ENCODE assay signal across 9 mouse cellular contexts in genomic region chr5:9622264-9623094, GRCm38 (mm10).
DNase-seq lines count a peak whose midpoint lies in the region; ATAC-seq and TF ChIP-seq lines count a peak whose summit lies in the region.
"Had no signal": no experiment of that assay in that cellular context is flagged by ENCODE, and none has a peak within 500 bp of the region (broad histone marks: within the 10 kb centered on the region; RNA-seq: fewer than 3 reads in every experiment).

No protein-coding gene starts in this region.

- no peaks in the 10 kb centered on the region for H3K27me3 ChIP-seq in forebrain, embryonic 14.5 days (replicated peaks; ENCODE audit: control insufficient read depth, insufficient read depth, low read length)
- H3K27me3 ChIP-seq in hindbrain, embryonic 16.5 days (replicated peaks; ENCODE audit: control insufficient read depth, insufficient read depth, low read length), result no peaks in the 10 kb centered on the region
- H3K27me3 ChIP-seq in neural tube, embryonic 14.5 days (ENCODE audit: control insufficient read depth, insufficient read depth, low read length), result no peaks in the 10 kb centered on the region

- no peaks in the 10 kb centered on the region; the same call in 1 of the 2 replicates for H3K4me1 ChIP-seq in forebrain, embryonic 14.5 days (ENCODE audit: control insufficient read depth, insufficient read depth, low read length)
- H3K4me1 ChIP-seq in hindbrain, embryonic 16.5 days (ENCODE audit: control insufficient read depth, insufficient read depth, low read depth, low read length), result peaks cover 5% of the 10 kb centered on the region
- H3K4me1 ChIP-seq in neural tube, embryonic 14.5 days (ENCODE audit: control insufficient read depth, insufficient read depth, low read length), result peaks cover 9% of the 10 kb centered on the region; the same call in 1 of the 2 replicates

- no peak; the same call in 1 of the 2 replicates for TF ChIP-seq CTCF in left cerebral cortex, adult 2 months (IDR thresholded peaks at IDR 0.05)

- H3K27ac ChIP-seq in left cerebral cortex, adult 2 months, result peak overlapping the region; percentile 15
- H3K27ac ChIP-seq in forebrain, embryonic 14.5 days (ENCODE audit: low read depth, low read length), result no peak overlapping the region
- H3K27ac ChIP-seq in hindbrain, embryonic 16.5 days (ENCODE audit: low read depth, low read length), result no peak overlapping the region
- H3K27ac ChIP-seq in neural tube, embryonic 14.5 days (ENCODE audit: low read depth, low read length), result peak overlapping the region; percentile 16; the same call in 1 of the 2 replicates

- no peak overlapping the region for H3K4me2 ChIP-seq in forebrain, embryonic 14.5 days (ENCODE audit: low read length)
- no peak overlapping the region for H3K4me2 ChIP-seq in hindbrain, embryonic 16.5 days (ENCODE audit: low read length)
- H3K4me2 ChIP-seq in neural tube, embryonic 14.5 days (ENCODE audit: low read depth, low read length), result no peak overlapping the region

- no peak overlapping the region for H3K4me3 ChIP-seq in left cerebral cortex, adult 2 months
- H3K4me3 ChIP-seq in forebrain, embryonic 14.5 days (ENCODE audit: low read depth, low read length), result no peak overlapping the region
- no peak overlapping the region for H3K4me3 ChIP-seq in hindbrain, embryonic 16.5 days (ENCODE audit: low read length)
- H3K4me3 ChIP-seq in neural tube, embryonic 14.5 days (ENCODE audit: low read depth, low read length), result no peak overlapping the region

- no peaks in the 10 kb centered on the region for H3K36me3 ChIP-seq in forebrain, embryonic 14.5 days (ENCODE audit: control insufficient read depth, insufficient read depth, low read length)
- no peaks in the 10 kb centered on the region for H3K36me3 ChIP-seq in hindbrain, embryonic 16.5 days (ENCODE audit: control insufficient read depth, insufficient read depth, low read length)
- H3K36me3 ChIP-seq in neural tube, embryonic 14.5 days (ENCODE audit: control insufficient read depth, insufficient read depth, low read length), result no peaks in the 10 kb centered on the region

- peak; percentile 54 for ATAC-seq in forebrain, embryonic 14.5 days
- ATAC-seq in hindbrain, embryonic 16.5 days, result peak; percentile 76
- peak; percentile 71 for ATAC-seq in neural tube, embryonic 14.5 days (ENCODE audit: low read depth)
- ATAC-seq: liver, postnatal 0 days had no signal

- H3K9ac ChIP-seq in forebrain, embryonic 14.5 days (ENCODE audit: low read length), result no peak overlapping the region
- H3K9ac ChIP-seq in hindbrain, embryonic 16.5 days (ENCODE audit: low read depth, low read length), result no peak overlapping the region
- no peak overlapping the region for H3K9ac ChIP-seq in neural tube, embryonic 14.5 days (replicated peaks; ENCODE audit: low read depth, low read length)
- H3K9ac ChIP-seq: liver, postnatal 0 days had no signal

- 45% methylated on average over 4 of the region's 4 CpGs for WGBS in forebrain, embryonic 14.5 days
- 52% methylated on average over 4 of the region's 4 CpGs for WGBS in hindbrain, embryonic 16.5 days
- WGBS in neural tube, embryonic 14.5 days, result 46% methylated on average over 4 of the region's 4 CpGs

- no peak for DNase-seq in left cerebral cortex, adult 2 months (ENCODE audit: extremely low spot score in 1 of 2, low spot score in 2 of 2)
- no peak for DNase-seq in left cerebral cortex, postnatal 36 days (ENCODE audit: low spot score in 2 of 2)
- no peak for DNase-seq in forebrain, embryonic 14.5 days (ENCODE audit: low spot score)
- no peak for DNase-seq in right cerebral cortex, postnatal 4 days
- no peak for DNase-seq in T-cell, adult 2 months (ENCODE audit: low spot score)
- DNase-seq: adrenal gland, postnatal 36 days; liver, postnatal 0 days had no signal

- intact Hi-C loops in left cerebral cortex, adult 2 months (cut with DNase I), result no loop called here
- intact Hi-C loops in left cerebral cortex, postnatal 36 days (cut with DNase I), result no loop called here

- no peaks in the 10 kb centered on the region for H3K9me3 ChIP-seq in forebrain, embryonic 14.5 days (replicated peaks; ENCODE audit: control insufficient read depth, low read length)
- no peaks in the 10 kb centered on the region for H3K9me3 ChIP-seq in hindbrain, embryonic 16.5 days (ENCODE audit: control insufficient read depth, low read length)
- no peaks in the 10 kb centered on the region for H3K9me3 ChIP-seq in neural tube, embryonic 14.5 days (ENCODE audit: control insufficient read depth, low read length)

Comparison
In these comparisons a context has a peak if more than half of its experiments do, and no peak if none do; other contexts are left out.
1. H3K27ac ChIP-seq: peak in left cerebral cortex, adult 2 months (single experiment) and neural tube, embryonic 14.5 days (single experiment); none in forebrain, embryonic 14.5 days (single experiment) and hindbrain, embryonic 16.5 days (single experiment).
2. Peak in every context shown above with its lines, with median percentiles within 50 percentile points of each other: ATAC-seq.